Mouse (Mus musculus) spleen, postnatal 0 days (tissue): ENCODE results near the gene Fancd2. TPM values are rescaled to one million over a fixed set of nuclear protein-coding genes. Genes with fewer than 3 reads are reported as not detected.

Experiments used
- polyA plus RNA-seq: library from polyadenylated mRNA; unstranded; fragments of >200 nt; fragmentation: Nextera tagmentation; extraction: Ambion mirVana; gene quantifications from 2 replicates; pipeline ENCODE4 v1.2.1, GENCODE M21; 2015

Fancd2 gene
- polyA plus RNA-seq: 11.9 and 15.6 TPM in 2 replicates

DNA sequence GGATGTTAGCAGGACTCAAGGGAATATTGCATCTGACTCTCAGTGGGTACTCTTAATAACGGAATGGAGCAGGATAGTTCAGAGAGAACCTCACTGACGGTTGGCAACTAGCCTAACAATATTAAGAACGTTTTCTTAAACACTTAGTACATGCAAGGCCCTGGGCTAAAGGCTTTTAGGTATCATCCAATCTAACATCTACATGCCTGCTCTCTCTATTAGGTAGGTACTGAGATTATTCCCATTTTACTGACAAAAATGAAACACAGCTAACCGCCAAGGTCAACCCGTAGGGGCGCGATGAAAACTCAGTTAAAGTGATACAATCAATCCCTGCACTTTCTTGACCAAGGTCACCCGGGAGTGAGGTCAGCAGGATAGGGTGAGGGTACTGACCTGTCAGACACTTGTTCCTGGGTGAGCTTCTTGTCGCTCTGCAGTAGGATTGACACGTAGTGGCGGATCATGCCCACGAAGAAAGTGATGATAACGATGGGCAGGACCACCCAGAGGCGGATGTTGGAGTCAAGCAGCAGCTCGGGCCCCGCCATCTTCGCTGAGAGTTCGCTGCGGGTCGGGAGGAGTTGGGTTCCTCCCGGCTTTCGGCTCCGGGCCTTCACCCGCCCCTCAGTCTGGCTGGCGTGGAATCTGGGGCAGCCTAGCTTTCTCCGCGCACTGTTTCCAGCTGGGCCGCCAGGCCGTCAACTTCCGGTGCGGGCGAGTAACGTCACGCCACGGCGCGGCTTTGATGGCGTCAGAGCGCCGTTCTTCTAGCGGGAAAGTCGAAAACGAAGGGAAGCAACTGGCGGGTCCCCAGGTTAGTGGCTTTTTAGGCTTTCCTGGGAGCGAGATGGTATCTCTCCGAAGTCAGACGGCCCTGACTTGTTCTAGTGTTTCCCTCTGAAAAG is at the start of gene Fancd2, which contains the start of gene Emc3:
Fancd2 (plus strand) TSS at position 751 of the 908 bp plus-strand sequence.
Emc3 (minus strand) TSS at position 721 of the 908 bp plus-strand sequence.

GRCm38 (mm10) chr6:113483100-113483615 is 48.3 kb upstream of the Fancd2 start, which contains the start of gene Creld1:
Gene Creld1 (plus strand): TSS chr6:113483297.

DNA sequence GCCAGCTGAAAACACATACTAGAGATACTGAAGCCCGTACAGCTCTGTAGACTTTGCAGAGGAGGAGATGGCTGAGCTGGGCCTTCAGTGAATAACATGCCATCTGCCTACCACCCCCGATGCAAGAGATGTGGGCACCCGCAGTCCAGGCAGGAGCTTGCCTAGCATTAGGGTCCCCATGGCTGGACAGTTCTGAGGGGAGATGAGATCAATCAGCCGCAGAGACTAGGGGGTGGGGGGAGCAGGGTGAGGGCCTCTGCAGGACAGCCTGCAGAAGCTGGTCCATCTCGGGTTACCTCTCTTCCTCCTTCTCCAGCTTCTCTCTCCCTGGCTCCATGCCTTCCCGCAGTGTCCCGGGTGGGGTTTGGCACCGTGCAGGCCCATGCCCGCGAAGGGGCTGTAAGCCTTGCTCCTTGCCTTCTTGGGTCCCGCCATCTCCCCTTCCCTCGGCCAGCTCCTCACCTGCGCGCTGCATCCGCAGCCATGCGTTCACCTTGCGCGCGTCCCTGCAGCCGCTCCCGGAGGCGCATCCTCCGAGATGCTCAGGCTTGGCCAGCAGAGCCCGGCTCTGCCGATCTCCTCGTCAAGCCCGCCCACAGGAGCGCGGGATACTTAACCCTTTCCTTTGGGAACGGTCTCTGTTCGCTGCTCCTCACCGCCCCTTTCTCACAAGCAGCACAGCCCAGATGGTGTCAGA is 29.9 kb upstream of the Fancd2 start, which contains the start of gene Prrt3:
Prrt3 (minus strand) TSS at position 544 of the 697 bp plus-strand sequence.

DNA sequence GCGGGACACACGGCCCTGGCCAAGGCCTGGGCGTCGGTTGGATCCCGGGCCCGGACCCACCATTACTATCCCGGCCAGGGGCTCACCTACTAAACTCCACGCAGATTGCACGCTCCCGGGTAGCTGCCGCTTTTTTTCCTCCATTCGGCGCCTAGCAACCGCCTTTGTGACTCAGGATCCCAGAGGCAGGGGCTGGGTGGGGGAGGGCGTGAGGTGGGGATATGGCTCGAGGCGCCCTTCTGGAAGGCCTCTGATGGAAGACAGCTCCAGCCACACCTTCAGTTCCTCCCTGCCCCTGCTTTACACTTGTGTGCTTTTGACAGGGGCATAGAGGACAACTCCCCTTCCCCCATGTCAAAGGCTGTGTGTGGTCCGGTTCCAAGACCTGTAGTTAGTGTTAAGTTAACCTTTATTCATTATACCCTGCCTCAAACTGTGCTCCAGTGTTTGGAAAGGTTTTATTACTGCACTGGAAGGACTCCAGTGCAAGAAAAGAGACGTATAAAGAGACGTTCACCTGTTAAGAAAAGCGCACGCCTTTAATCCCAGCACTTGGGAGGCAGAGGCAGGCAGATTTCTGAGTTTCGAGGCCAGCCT is 69.2 kb downstream of the Fancd2 start, which contains the start of gene Fancd2os:
Fancd2os (minus strand) TSS at position 173 of the 597 bp plus-strand sequence.

GRCm38 (mm10) chr6:113604432-113605223 is 73.1 kb downstream of the Fancd2 start, which contains the start of gene Brk1:
Gene Brk1 (plus strand): TSS chr6:113604772.

DNA sequence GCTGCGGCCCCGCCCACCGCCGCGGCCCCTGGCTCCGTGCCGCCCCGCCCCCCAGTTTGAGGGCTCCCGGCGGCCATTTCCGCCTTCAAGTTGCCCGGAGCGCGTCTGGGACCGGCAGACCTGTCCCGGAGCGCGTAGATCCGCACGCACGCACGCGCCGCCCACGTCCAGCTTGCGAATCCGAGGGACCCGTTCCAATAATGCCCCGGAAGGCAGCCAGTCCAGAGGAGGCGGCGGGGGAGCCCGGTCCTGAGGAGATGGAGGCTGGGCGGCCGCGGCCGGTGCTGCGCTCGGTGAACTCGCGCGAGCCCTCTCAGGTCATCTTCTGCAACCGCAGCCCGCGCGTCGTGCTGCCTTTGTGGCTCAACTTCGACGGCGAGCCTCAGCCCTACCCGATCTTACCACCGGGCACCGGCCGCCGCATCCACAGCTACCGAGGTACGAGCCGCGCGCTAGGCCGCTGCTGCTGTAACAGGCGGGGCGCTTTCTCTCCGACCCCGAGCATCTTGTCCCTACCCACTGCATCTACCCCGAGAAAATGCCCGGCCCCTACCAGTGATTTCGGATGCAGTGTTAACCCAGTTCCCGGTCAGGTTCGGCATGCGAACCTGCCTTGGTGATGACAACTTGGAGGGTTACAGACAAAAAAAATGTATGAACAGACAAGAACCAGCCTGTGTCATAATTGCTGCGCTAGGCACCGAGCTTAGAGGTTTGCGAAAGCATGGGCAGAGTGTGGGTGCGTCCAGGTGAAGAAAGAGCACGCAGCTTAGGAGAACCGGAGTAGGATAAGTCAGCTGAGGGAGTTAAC is 92.7 kb downstream of the Fancd2 start, which contains the start of gene Vhl:
Vhl (plus strand) TSS at position 19 of the 811 bp plus-strand sequence.

DNA sequence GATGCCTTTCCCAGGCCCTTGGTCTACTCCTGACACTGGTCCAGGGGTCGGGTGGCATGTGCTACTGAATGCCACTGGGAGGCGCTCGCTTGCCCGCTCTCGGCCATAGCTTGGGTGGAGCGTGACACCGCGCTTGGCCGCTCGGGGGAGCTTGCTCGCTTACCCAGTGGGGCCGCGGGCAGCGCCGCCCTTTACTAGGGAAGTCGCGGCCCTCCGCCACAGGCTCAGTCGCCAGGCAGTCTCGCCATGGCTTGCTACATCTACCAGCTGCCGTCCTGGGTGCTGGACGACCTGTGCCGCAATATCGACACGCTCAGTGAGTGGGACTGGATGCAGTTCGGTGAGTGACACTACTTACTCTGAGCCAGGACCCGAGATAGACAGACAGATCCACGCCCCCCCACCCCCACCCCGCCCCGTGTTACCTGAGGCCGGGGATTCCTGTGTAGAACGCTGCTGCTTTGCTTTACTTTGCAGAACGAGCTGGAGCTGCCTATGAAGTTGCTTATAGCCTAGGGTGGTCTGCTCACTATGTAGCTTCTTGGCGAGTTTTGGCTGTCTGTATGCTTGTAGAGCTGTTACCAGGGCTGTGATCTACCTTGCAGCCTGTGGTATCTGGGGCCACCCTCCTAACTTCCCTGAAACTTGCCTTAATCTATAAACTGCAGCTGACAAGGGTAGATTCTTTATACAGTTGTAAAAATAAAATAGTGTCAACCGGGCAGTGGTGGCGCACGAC is 107.0 kb downstream of the Fancd2 start, which contains the start of gene Irak2:
Irak2 (plus strand) TSS at position 166 of the 739 bp plus-strand sequence.

Other genes starting within 250 kb of the Fancd2 start
- 0.06 TPM in 1 of 2 replicates, not detected in the other for gene Cpne9, start 249.4 kb upstream of the Fancd2 start, polyA plus RNA-seq
- gene Brpf1, start 224.5 kb upstream of the Fancd2 start, polyA plus RNA-seq: 9.4 and 10.9 TPM in 2 replicates
- 8.0 and 9.3 TPM in 2 replicates for gene Ogg1, start 204.7 kb upstream of the Fancd2 start, polyA plus RNA-seq
- 32.5 and 44.0 TPM in 2 replicates for gene Camk1, start 187.7 kb upstream of the Fancd2 start, polyA plus RNA-seq
- gene Tada3, start 153.8 kb upstream of the Fancd2 start, polyA plus RNA-seq: 22.3 and 24.9 TPM in 2 replicates
- 304 and 358 TPM in 2 replicates for gene Arpc4, start 153.6 kb upstream of the Fancd2 start, polyA plus RNA-seq
- 2.3 and 3.7 TPM in 2 replicates for gene Ttll3, start 142.4 kb upstream of the Fancd2 start, polyA plus RNA-seq
- gene Rpusd3, start 112.3 kb upstream of the Fancd2 start, polyA plus RNA-seq: 11.3 and 11.5 TPM in 2 replicates
- gene Cidec, start 95.9 kb upstream of the Fancd2 start, polyA plus RNA-seq: not detected in 2 replicates
- 38.3 and 39.6 TPM in 2 replicates for gene Jagn1, start 89.1 kb upstream of the Fancd2 start, polyA plus RNA-seq
- 1.2 and 1.5 TPM in 2 replicates for gene Il17re, start 73.2 kb upstream of the Fancd2 start, polyA plus RNA-seq
- gene Il17rc, start 60.3 kb upstream of the Fancd2 start, polyA plus RNA-seq: 4.9 and 6.2 TPM in 2 replicates
- 4.4 and 7.4 TPM in 2 replicates for gene Creld1, start 48.4 kb upstream of the Fancd2 start, polyA plus RNA-seq
- gene Prrt3, start 29.8 kb upstream of the Fancd2 start, polyA plus RNA-seq: 0.05 and 0.11 TPM in 2 replicates
- 53.2 and 56.0 TPM in 2 replicates for gene Emc3, start within 50 bp of the Fancd2 start, polyA plus RNA-seq
- gene Fancd2os, start 69.0 kb downstream of the Fancd2 start, polyA plus RNA-seq: 0.37 TPM in 1 of 2 replicates, not detected in the other
- 138 and 155 TPM in 2 replicates for gene Brk1, start 73.1 kb downstream of the Fancd2 start, polyA plus RNA-seq
- 16.0 and 19.0 TPM in 2 replicates for gene Vhl, start 92.3 kb downstream of the Fancd2 start, polyA plus RNA-seq
- 6.9 and 9.2 TPM in 2 replicates for gene Irak2, start 106.8 kb downstream of the Fancd2 start, polyA plus RNA-seq
- gene Tatdn2, start 165.4 kb downstream of the Fancd2 start, polyA plus RNA-seq: 0.74 and 1.2 TPM in 2 replicates
- gene Ghrl, start 188.2 kb downstream of the Fancd2 start, polyA plus RNA-seq: 0.89 and 1.2 TPM in 2 replicates
- 108 and 113 TPM in 2 replicates for gene Sec13, start 209.1 kb downstream of the Fancd2 start, polyA plus RNA-seq